Mouse (Mus musculus) right cerebral cortex, postnatal 14 days (tissue): ENCODE measurements at regions not wholly inside any gene's neighbourhood (a gene's known extent, or its start where the extent isn't known, plus 50 kb on each side); places are given as distances from the start of the nearest gene placed in this dataset.

ENCODE experiments used
- DNase-seq: peaks from one replicate; pipeline ENCODE4 v3.0.0; 2022

- DNase-seq = no peak
Measured at GRCm38 (mm10) chr14:76863035-76863706, 173.4 kb upstream of the Ccdc122 start.

GRCm38 (mm10) chr14:76858396-76858795, 178.2 kb upstream of the Ccdc122 start:
- no peak for DNase-seq

- DNase-seq = no peak
Measured at GRCm38 (mm10) chr14:76857196-76857773, 179.3 kb upstream of the Ccdc122 start.

GRCm38 (mm10) chr14:76856591-76856990, 180.0 kb upstream of the Ccdc122 start:
- no peak for DNase-seq

- no peak for DNase-seq
Measured at GRCm38 (mm10) chr14:76854965-76855364, 181.6 kb upstream of the Ccdc122 start.

- no peak for DNase-seq
Measured at GRCm38 (mm10) chr14:76851473-76852214, 184.9 kb upstream of the Ccdc122 start.

GRCm38 (mm10) chr14:76850641-76851040, 185.9 kb upstream of the Ccdc122 start:
- no peak for DNase-seq

GRCm38 (mm10) chr14:76850051-76850450, 186.5 kb upstream of the Ccdc122 start:
- no peak for DNase-seq

- DNase-seq = no peak
Measured at GRCm38 (mm10) chr14:76849636-76850035, 186.9 kb upstream of the Ccdc122 start.

GRCm38 (mm10) chr14:76849071-76849470, 187.5 kb upstream of the Ccdc122 start:
- no peak for DNase-seq

GRCm38 (mm10) chr14:76845706-76846105, 190.9 kb upstream of the Ccdc122 start:
- no peak for DNase-seq

GRCm38 (mm10) chr14:76844717-76845116, 191.9 kb upstream of the Ccdc122 start:
- DNase-seq = no peak

GRCm38 (mm10) chr14:76837583-76838220, 198.9 kb upstream of the Ccdc122 start:
- DNase-seq = no peak

GRCm38 (mm10) chr14:76836926-76837516, 199.6 kb upstream of the Ccdc122 start:
- DNase-seq = no peak

GRCm38 (mm10) chr14:76836271-76836670, 200.3 kb upstream of the Ccdc122 start:
- DNase-seq = no peak

- DNase-seq = no peak
Measured at GRCm38 (mm10) chr14:76834084-76834483, 202.5 kb upstream of the Ccdc122 start.

- DNase-seq = no peak
Measured at GRCm38 (mm10) chr14:76829161-76829510, 207.4 kb upstream of the Ccdc122 start.

GRCm38 (mm10) chr14:76828453-76829160, 208.0 kb upstream of the Ccdc122 start:
- DNase-seq = no peak

- no peak for DNase-seq
Measured at GRCm38 (mm10) chr14:76824066-76824465, 212.5 kb upstream of the Ccdc122 start.

GRCm38 (mm10) chr14:76822766-76823325, 213.7 kb upstream of the Ccdc122 start:
- DNase-seq = no peak

GRCm38 (mm10) chr14:76821892-76822291, 214.7 kb upstream of the Ccdc122 start:
- DNase-seq = no peak

GRCm38 (mm10) chr14:76821484-76821883, 215.1 kb upstream of the Ccdc122 start:
- DNase-seq = no peak
